Mouse (Mus musculus) kidney, embryonic 15.5 days (tissue): ENCODE data around the gene Hdgfl2. TPM values are rescaled to one million over a fixed set of nuclear protein-coding genes. Genes with fewer than 3 reads are reported as not detected.
A peak's percentile ranks its signal among the peaks of the same experiment; 100 is the strongest.

Experiments
- ATAC-seq: fragments of 200-750 bp; cut with Nextera tagmentation; replicated peaks from 2 replicates; pipeline ENCODE4 v1.8.0; 2017; ENCODE audit warnings: moderate TSS enrichment; ENCODE audit not compliant: low FRiP score
- H3K27ac ChIP-seq: fragments of 300-500 bp; sonication (generic); 2 replicates; pipeline ENCODE4 v1.5.1; 2015; ENCODE audit warnings: mild to moderate bottlenecking, inconsistent platforms
- H3K27me3 ChIP-seq: fragments of 300-500 bp; sonication (generic); 2 replicates; pipeline ENCODE4 v1.6.1; 2015; ENCODE audit warnings: inconsistent platforms
- H3K36me3 ChIP-seq: fragments of 300-500 bp; sonication (generic); 2 replicates; pipeline ENCODE4 v1.6.1; 2015; ENCODE audit warnings: inconsistent platforms
- H3K4me1 ChIP-seq: fragments of 300-500 bp; sonication (generic); 2 replicates; pipeline ENCODE4 v1.6.1; 2015; ENCODE audit warnings: inconsistent platforms
- H3K4me2 ChIP-seq: fragments of 300-500 bp; sonication (generic); 2 replicates; pipeline ENCODE4 v1.6.1; 2015; ENCODE audit warnings: moderate library complexity, mild to moderate bottlenecking, inconsistent platforms
- H3K4me3 ChIP-seq: fragments of 300-500 bp; sonication (generic); replicated peaks from 2 replicates; pipeline ENCODE4 v1.5.1; 2015; ENCODE audit warnings: mild to moderate bottlenecking, inconsistent platforms
- H3K9ac ChIP-seq: fragments of 300-500 bp; sonication (generic); 2 replicates; pipeline ENCODE4 v1.6.1; 2015; ENCODE audit warnings: mild to moderate bottlenecking, inconsistent platforms
- H3K9me3 ChIP-seq: fragments of 300-500 bp; sonication (generic); replicated peaks from 2 replicates; pipeline ENCODE4 v1.6.1; 2016; ENCODE audit warnings: inconsistent platforms
- WGBS: fragments of 180-500 bp; shearing (Covaris S2); methylation state at CpG from one replicate; pipeline ENCODE4 v1.1.7; 2015; ENCODE audit warnings: mixed read lengths; 5-methylcytosine and 5-hydroxymethylcytosine counted together
- polyA plus RNA-seq: library from polyadenylated mRNA; unstranded; fragments of >200 nt; fragmentation: Nextera tagmentation; extraction: Ambion mirVana; gene quantifications from 2 replicates; pipeline ENCODE4 v1.2.1, GENCODE M21; 2015

The Hdgfl2 gene
- polyA plus RNA-seq, 1 experiment from 2014 or later, result 141 TPM

DNA sequence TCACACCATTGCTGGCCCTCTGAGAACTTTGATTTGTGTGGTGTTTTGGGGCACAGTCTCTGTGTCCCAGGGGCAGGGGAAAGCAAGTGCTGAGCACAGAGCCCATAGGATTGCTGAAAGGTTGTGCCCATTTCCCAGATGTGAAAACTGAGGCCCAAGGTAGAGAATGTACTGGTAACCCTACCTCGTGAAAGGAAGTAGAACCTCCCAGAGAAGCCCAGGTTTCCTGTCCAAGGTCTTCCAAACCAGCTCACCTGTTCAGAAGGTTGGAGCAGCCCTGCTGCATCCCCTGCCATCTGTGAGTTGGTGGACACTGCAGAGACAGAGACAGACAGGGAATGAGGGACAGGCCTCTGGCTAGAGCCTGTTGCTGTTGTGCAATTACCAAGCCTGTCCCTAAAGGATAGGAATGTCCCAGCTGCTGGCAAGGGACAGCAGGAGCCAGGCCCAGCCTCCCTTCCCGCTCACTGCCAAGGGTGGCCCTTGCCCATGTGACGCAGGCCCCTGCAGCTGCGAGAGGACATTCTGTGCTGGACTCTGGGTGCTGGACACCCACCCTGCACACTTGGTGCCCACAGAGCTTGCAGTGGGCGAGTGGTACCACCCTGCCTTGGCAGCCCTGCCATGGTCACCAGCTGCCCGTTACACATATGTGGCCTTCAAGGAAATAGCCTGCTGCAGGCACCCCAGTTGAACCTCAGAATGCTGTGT, 29.1 kb downstream of the Hdgfl2 start:
- Histone ChIP-seq H3K9me3 (no peaks in the 10 kb centered on the region), H3K27ac (no peak overlapping the region), H3K4me2 (no peak overlapping the region), H3K4me1 (no peaks in the 10 kb centered on the region), H3K36me3 (peaks cover 8% of the 10 kb centered on the region; the same call in 1 of the 2 replicates), H3K9ac (no peak overlapping the region), H3K4me3 (no peak overlapping the region), H3K27me3 (no peaks in the 10 kb centered on the region)
- 82% methylated on average over 6 of the region's 6 CpGs for WGBS
- ATAC-seq, result 0 out of 2 replicates have a peak, but pooled peaks have one; percentile 18

DNA sequence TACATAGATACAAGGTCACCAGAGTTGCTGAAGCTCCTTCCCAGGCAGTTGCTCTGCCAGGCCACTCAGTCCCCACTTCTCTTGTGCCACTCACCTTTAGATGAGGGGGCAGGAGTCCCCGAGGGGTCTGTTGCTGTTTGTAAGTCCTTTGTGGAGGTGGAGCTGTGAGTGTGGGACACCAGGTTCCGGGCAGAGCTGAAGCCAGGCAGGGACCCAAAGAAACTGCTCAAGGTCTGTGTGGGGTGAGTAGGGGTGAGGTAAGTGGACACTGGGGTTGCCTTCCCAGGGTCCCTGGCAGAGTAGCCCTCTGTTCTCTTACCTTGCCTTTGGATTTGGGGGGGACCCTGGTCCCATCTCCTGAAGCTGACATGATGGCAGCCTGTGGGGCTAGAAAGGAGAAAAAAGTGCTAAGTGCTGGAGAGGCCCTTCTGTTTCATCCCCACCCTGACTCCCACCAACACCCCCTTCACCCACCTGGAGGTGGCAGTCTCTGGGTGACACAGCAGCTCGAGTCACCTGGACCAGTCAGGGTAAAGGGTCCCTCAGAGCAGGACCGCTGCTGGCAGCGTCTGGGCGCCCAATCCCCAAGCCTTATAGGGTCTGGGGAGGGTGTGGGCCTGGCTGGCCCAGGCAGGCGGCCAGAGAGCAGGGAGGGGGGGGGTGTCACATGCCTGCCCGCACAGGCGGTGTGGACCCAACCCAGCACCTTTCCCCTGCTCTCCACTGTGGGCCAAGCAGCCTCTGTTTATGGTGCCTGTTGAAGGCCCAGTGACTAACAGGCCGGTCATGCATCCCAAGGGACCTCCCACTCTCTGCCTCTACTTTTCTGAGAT, 30.0 kb downstream of the Hdgfl2 start, which contains the start of gene Plin4:
Gene Plin4 (minus strand): TSS at position 585 of the 833 bp plus-strand sequence.
- Histone ChIP-seq H3K4me1 (no peaks in the 10 kb centered on the region), H3K9me3 (no peaks in the 10 kb centered on the region), H3K27ac (no peak within 1 kb of the TSS), H3K36me3 (0 out of 2 replicates have a peak, but pooled peaks cover 4% of the 10 kb centered on the region), H3K4me3 (no peak within 1 kb of the TSS), H3K27me3 (no peaks in the 10 kb centered on the region), H3K9ac (no peak within 1 kb of the TSS), H3K4me2 (no peak within 1 kb of the TSS)
- 57% methylated on average over 10 of the region's 10 CpGs for WGBS
- peak; percentile 20; the same call in 1 of the 2 replicates for ATAC-seq

DNA sequence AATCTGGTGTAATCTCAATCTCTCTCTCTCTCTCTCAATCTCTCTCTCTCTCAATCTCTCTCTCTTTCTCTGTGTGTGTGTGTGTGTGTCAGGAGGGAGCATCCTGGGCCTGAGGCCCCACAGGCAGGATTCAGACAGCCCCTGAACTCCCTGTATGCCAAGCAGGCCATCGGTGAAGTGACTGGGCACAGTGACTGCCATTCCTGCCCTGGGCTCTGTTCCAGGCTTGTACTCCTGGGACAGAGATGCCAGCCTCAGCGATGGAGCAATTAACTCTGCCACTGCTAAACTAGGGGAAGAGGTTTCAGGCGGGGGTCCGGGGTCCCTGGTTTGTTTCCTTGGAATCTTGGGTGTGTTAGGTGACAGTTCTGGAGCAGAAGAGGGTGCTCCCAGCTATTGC, 31.1 kb downstream of the Hdgfl2 start:
- Histone ChIP-seq H3K27me3 (no peaks in the 10 kb centered on the region), H3K4me3 (no peak overlapping the region), H3K9ac (no peak overlapping the region), H3K9me3 (no peaks in the 10 kb centered on the region), H3K36me3 (0 out of 2 replicates have a peak, but pooled peaks cover 4% of the 10 kb centered on the region), H3K4me1 (no peaks in the 10 kb centered on the region), H3K27ac (no peak overlapping the region), H3K4me2 (no peak overlapping the region)
- ATAC-seq, result no peak
- 68% methylated on average over 4 of the region's 4 CpGs for WGBS

DNA sequence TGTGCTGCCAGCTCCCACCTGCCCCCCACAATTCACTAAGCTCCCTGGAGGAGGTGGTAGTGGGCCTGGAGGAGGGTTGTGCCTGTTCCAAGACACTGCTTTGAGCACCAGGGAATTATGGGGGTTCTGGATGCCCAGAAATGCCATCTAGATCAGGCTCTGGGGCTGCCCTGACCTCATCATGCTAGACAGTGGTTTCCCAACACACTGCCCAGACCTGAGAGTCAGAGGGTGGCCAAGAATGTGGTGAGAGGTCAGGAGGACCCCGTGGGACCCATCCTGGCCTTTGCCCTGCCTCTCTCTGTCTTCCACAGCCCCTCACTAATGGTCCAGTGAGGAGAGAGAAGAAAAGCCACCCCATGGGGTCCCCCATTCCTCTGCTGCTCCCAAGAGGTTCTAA, 31.6 kb downstream of the Hdgfl2 start:
- Histone ChIP-seq H3K9me3 (no peaks in the 10 kb centered on the region), H3K4me2 (no peak overlapping the region), H3K9ac (no peak overlapping the region), H3K4me3 (no peak overlapping the region), H3K36me3 (0 out of 2 replicates have a peak, but pooled peaks cover 4% of the 10 kb centered on the region), H3K4me1 (no peaks in the 10 kb centered on the region), H3K27me3 (0 out of 2 replicates have a peak, but pooled peaks cover under 1% of the 10 kb centered on the region), H3K27ac (no peak overlapping the region)
- no peak for ATAC-seq
- WGBS, result 63% methylated on average over 1 of the region's 1 CpGs

DNA sequence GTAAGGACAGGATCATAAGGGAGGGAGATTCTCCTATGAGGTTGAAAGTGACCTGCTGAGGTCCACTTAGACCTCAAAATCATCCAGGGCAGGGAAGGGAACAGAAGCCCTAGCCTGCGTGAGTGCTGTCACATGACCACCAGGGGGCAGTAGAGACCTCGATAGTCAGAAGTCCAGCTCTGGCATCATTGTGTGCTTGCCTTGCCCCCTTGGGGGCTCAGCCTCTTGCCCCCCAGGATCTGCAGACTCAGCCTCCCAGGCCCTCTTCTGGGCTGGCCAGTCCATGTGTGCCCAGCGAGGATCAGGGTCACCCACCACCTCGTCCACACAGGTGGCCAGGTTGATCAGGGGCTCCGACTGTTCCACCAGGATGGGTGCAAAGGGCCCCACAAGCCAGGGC, 32.4 kb downstream of the Hdgfl2 start:
- Histone ChIP-seq H3K9ac (no peak overlapping the region), H3K36me3 (0 out of 2 replicates have a peak, but pooled peaks cover 4% of the 10 kb centered on the region), H3K27ac (no peak overlapping the region), H3K4me1 (0 out of 2 replicates have a peak, but pooled peaks cover under 1% of the 10 kb centered on the region), H3K9me3 (no peaks in the 10 kb centered on the region), H3K27me3 (peaks cover 8% of the 10 kb centered on the region; the same call in 1 of the 2 replicates), H3K4me2 (no peak overlapping the region), H3K4me3 (no peak overlapping the region)
- ATAC-seq, result peak; percentile 40; the same call in 1 of the 2 replicates
- 45% methylated on average over 5 of the region's 5 CpGs for WGBS

DNA sequence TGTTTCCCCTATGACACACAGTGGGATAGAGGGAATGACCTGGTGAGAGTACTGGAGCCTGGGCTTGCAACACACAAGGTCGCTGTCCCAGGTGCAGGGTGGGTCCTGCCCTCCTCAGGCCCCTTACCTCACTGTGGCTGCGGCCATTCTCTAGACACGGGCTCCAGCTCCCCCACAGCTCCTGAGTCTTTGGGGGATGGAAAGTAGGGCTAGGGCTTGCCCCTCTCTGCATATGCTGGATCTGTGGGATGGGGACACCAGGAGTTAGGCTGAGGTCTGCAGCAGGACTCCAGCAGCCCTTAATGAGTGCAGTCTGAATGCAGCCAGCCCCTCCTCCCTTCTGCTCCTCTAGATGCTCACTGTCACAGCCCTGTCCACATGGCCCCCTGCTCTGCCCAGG, 33.3 kb downstream of the Hdgfl2 start:
- Histone ChIP-seq H3K4me2 (no peak overlapping the region), H3K27ac (no peak overlapping the region), H3K4me1 (peaks cover 7% of the 10 kb centered on the region), H3K36me3 (0 out of 2 replicates have a peak, but pooled peaks cover 4% of the 10 kb centered on the region), H3K27me3 (peaks cover 14% of the 10 kb centered on the region), H3K9ac (no peak overlapping the region), H3K4me3 (no peak overlapping the region), H3K9me3 (no peaks in the 10 kb centered on the region)
- WGBS, result 72% methylated on average over 3 of the region's 3 CpGs
- ATAC-seq, result no peak

DNA sequence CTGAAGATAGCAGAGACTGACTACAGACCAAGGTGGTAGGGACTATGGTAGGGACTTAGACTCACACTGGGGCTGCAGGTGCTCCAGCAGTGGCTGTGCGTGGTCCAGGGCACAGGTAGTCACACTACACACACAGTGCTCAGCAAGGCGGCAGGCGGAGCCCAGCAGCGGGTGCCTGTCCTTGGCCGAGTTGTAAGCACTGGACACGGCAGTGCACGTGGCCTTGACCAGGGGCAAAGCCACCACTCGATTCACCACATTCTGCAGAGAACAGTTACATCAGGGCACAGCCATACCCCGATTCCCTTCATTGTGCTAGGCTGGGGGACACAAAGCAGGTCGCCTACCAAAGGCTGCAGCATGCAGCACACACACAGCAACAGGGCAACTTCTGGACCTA, 36.8 kb downstream of the Hdgfl2 start:
- Histone ChIP-seq H3K27ac (no peak overlapping the region), H3K36me3 (no peaks in the 10 kb centered on the region), H3K9ac (no peak overlapping the region), H3K4me2 (no peak overlapping the region), H3K27me3 (peaks cover 47% of the 10 kb centered on the region), H3K9me3 (no peaks in the 10 kb centered on the region), H3K4me1 (peaks cover 25% of the 10 kb centered on the region), H3K4me3 (no peak overlapping the region)
- ATAC-seq, result no peak
- 70% methylated on average over 10 of the region's 10 CpGs for WGBS

DNA sequence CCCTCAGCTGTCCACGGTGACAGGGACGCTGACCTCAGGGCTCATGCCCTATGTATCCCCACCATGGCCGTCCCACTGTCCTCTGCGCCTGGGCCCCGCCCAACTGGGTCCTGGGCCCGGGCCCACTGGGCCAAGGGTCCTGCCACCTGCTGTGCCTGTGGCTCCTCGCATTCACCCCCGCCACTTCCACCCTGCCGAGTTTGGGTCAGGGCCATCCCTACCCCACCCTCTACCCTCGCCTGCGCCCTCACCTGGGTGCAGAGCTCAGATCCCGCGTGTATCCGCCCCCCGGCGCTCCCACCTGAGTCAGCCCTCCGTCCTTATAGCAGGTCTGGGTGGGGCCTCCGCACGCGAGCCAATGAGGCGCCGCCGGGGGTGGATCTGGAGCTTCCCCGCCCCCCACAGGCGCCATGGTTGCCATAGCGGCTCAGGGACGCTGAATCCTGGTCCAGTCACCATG, 37.8 kb downstream of the Hdgfl2 start, which contains the start of gene Plin5:
Gene Plin5 (minus strand): TSS at position 346 of the 460 bp plus-strand sequence.
- peaks cover 58% of the 10 kb centered on the region for H3K27me3 ChIP-seq
- H3K9me3 ChIP-seq, result 0 out of 2 replicates have a peak, but pooled peaks cover 2% of the 10 kb centered on the region
- H3K27ac ChIP-seq, result no peak within 1 kb of the TSS
- H3K4me2 ChIP-seq, result peak within 1 kb of the TSS; percentile 79
- 0 out of 2 replicates have a peak within 1 kb of the TSS, but pooled peaks have one; percentile 37 for H3K9ac ChIP-seq
- H3K4me1 ChIP-seq, result peaks cover 25% of the 10 kb centered on the region
- ATAC-seq, result peak; percentile 72
- WGBS, result 1% methylated on average over 27 of the region's 27 CpGs
- no peaks in the 10 kb centered on the region for H3K36me3 ChIP-seq
- peak within 1 kb of the TSS; percentile 44 for H3K4me3 ChIP-seq

DNA sequence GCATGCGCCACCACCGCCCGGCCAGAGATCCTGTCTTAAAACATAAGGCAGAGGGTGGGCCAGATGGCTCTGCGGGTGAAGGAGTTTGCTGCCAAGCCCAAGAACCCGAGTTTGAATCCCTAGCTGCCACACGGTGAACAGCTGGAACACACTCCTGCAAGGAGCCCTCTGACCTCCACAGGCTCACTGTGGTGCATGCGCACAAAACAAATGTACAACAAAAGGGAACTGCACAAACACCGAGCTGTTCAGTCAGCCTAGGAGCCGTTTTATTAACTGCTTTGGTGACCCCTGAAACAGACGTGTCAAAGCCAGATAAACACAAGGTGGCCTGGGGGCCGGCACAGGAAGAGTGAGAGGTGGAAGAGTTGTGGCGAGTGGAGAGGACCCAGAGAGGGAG, 40.0 kb downstream of the Hdgfl2 start:
- ATAC-seq, result no peak
- peaks cover 33% of the 10 kb centered on the region for H3K4me1 ChIP-seq
- no peak overlapping the region for H3K9ac ChIP-seq
- H3K4me3 ChIP-seq, result peak overlapping the region; percentile 26; the same call in 1 of the 2 replicates
- 26% methylated on average over 12 of the region's 12 CpGs for WGBS
- H3K36me3 ChIP-seq, result no peaks in the 10 kb centered on the region
- no peak overlapping the region for H3K27ac ChIP-seq
- peak overlapping the region; percentile 54 for H3K4me2 ChIP-seq
- H3K9me3 ChIP-seq, result peaks cover 6% of the 10 kb centered on the region; the same call in 1 of the 2 replicates
- H3K27me3 ChIP-seq, result peaks cover 79% of the 10 kb centered on the region

DNA sequence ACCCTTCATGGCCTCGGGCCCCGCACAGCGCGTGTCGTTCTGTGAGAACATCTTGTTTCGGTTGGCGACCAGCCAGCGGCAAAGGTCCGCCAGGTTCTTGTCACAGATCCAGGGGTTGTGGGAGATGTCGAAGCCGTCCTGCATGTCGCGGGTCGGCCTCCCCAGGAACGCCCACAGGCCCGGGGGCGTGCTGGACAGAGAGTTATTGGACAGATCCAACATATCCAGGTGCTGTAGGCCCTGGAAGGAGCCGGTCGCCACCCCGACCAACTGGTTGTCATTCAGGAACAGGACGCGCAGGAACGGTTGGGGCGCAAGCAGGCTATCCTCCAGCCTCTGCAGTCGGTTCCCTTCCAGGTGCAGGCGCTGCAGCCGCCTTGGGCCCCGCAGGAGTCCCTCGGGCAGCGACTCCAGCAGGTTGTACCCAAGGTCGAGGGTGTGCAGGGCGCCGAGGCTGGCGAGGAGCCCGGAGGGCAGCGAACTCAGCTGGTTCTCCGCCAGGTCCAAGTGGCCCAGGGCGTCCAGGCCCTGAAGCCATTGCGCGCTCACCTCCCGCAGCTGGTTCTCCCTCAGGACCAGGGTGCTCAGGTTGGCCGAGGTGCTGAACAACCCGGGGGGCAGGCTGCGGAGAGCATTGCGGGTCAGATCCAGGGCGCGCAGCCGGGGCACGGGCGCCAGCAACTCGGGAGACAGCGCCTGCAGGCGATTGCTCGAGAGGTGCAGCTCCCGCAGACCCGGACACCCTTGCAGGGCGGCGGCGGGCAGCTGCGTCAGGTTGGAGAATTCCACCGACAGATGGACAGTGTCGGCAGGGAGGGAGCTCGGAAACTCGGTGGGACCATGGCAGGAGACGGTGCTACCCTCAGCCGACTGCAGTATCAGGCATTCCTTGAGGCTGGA, 40.8 kb downstream of the Hdgfl2 start:
- no peak overlapping the region for H3K27ac ChIP-seq
- no peak overlapping the region for H3K9ac ChIP-seq
- ATAC-seq, result no peak
- WGBS, result 5% methylated on average over 66 of the region's 66 CpGs
- H3K27me3 ChIP-seq, result peaks cover 86% of the 10 kb centered on the region
- H3K4me3 ChIP-seq, result peak overlapping the region; percentile 26
- peak overlapping the region; percentile 54 for H3K4me2 ChIP-seq
- H3K9me3 ChIP-seq, result peaks cover 6% of the 10 kb centered on the region; the same call in 1 of the 2 replicates
- peaks cover 39% of the 10 kb centered on the region for H3K4me1 ChIP-seq
- no peaks in the 10 kb centered on the region for H3K36me3 ChIP-seq

DNA sequence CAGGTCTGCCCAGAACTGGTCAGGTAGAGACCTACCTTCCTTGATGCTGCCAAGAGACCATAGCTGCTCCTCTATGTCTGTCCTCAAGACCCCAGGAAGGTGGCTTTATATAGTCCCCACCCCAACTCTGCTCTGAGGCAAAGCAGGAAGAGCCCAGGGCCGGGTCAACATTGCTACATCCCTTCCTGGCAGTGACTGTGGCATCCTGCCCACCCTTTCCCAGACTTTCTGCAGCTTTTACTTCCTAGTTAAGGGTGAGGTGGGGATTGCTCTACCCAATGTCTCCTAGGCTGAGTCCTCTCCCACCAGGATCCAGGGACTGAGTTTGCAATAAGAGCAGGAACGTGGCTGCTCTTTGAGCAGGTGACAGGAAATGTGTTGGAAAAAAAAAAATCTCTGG, 42.4 kb downstream of the Hdgfl2 start, which contains the start of gene Lrg1:
Gene Lrg1 (minus strand): TSS at position 176 of the 400 bp plus-strand sequence.
- Histone ChIP-seq H3K9me3 (peaks cover 6% of the 10 kb centered on the region; the same call in 1 of the 2 replicates), H3K27me3 (peaks cover 81% of the 10 kb centered on the region), H3K36me3 (no peaks in the 10 kb centered on the region), H3K4me3 (no peak within 1 kb of the TSS), H3K4me2 (no peak within 1 kb of the TSS), H3K27ac (no peak within 1 kb of the TSS), H3K9ac (no peak within 1 kb of the TSS), H3K4me1 (peaks cover 39% of the 10 kb centered on the region)
- 64% methylated on average over 2 of the region's 2 CpGs for WGBS
- ATAC-seq, result no peak
